Mouse (Mus musculus) bone marrow, adult 2 months (tissue): ENCODE results near the gene Tmem117.

ENCODE experiments used
- CTCF ChIP-seq: fragments of 200-500 bp; IDR thresholded peaks from 2 replicates; pipeline ENCODE4 v1.5.1; 2011; ENCODE audit warnings: low read length, control low read depth; ENCODE audit not compliant: control insufficient read depth, insufficient read depth
- POLR2A ChIP-seq: fragments of 200-500 bp; IDR thresholded peaks from 2 replicates; pipeline ENCODE4 v1.6.1; 2011; ENCODE audit warnings: low read depth, mild to moderate bottlenecking, control low read depth, low read length, borderline replicate concordance; ENCODE audit not compliant: control insufficient read depth

- TF ChIP-seq POLR2A (no peak), CTCF (no peak)
Observed at GRCm38 (mm10) chr15:95085962-95086361, 456.9 kb downstream of the Tmem117 start.
